Comparison of ENCODE assay signal across 16 mouse cellular contexts in the genomic region with DNA sequence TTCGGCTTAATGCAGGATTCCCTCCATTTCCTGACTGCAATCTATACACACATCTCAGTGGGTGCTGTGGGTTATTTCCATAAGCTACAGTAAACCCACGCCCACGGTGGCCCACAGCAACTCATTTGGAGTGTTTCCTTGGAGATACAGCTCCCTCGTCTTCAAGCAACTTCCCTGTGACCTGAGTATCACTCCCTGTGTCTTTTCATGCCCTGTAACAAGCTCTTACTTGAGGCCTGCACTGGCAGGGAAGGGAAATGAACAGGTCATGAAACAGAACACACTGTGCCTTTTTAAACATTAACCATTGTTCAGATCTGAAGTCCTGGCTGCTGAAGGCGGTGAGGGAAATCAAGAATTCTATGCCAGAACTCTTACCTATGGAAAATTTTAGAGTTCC. TPM values are rescaled to one million over a fixed set of nuclear protein-coding genes. Genes with fewer than 3 reads are reported as not detected.
DNase-seq lines count a peak whose midpoint lies in the region; ATAC-seq and TF ChIP-seq lines count a peak whose summit lies in the region.
"Had no signal": no experiment of that assay in that cellular context is flagged by ENCODE, and none has a peak within 500 bp of the region (broad histone marks: within the 10 kb centered on the region; RNA-seq: fewer than 3 reads in every experiment).

No protein-coding gene starts in this region.

- TF ChIP-seq POLR2A in cerebellum, adult 2 months (IDR thresholded peaks at IDR 0.05; ENCODE audit: borderline replicate concordance, insufficient read depth, low read length): no peak

- 0 out of 2 replicates have a peak overlapping the region, but pooled peaks have one; percentile 7 for H3K9ac ChIP-seq in stomach, embryonic 16.5 days (ENCODE audit: low read length)
- H3K9ac ChIP-seq: liver, embryonic 14.5 days had no signal

- no peaks in the 10 kb centered on the region for H3K36me3 ChIP-seq in stomach, embryonic 16.5 days (ENCODE audit: control insufficient read depth, insufficient read depth, low read length)
- H3K36me3 ChIP-seq in midbrain, embryonic 10.5 days: no peaks in the 10 kb centered on the region

- no peaks in the 10 kb centered on the region for H3K4me1 ChIP-seq in stomach, embryonic 16.5 days (ENCODE audit: control insufficient read depth, insufficient read depth, low read length)
- H3K4me1 ChIP-seq in cerebellum, adult 2 months (ENCODE audit: control insufficient read depth, insufficient read depth, low read length): no peaks in the 10 kb centered on the region
- H3K4me1 ChIP-seq in midbrain, embryonic 10.5 days: peaks cover 6% of the 10 kb centered on the region

- intact Hi-C loops in left cerebral cortex, postnatal 14 days (cut with DNase I): no loop called here
- intact Hi-C loops in left cerebral cortex, adult 2 months (cut with DNase I): no loop called here

- ATAC-seq in stomach, embryonic 16.5 days (ENCODE audit: insufficient read depth, low FRiP score): no peak
- ATAC-seq: forebrain, embryonic 16.5 days had no signal

- H3K4me2 ChIP-seq in stomach, embryonic 16.5 days (ENCODE audit: low read depth, low read length): no peak overlapping the region

- H3K27ac ChIP-seq in left cerebral cortex, adult 2 months: no peak overlapping the region
- H3K27ac ChIP-seq in stomach, embryonic 16.5 days (ENCODE audit: low read length): peak overlapping the region; percentile 66; the same call in 1 of the 2 replicates
- no peak overlapping the region for H3K27ac ChIP-seq in cerebellum, adult 2 months (ENCODE audit: insufficient read depth, low read length)
- H3K27ac ChIP-seq in midbrain, embryonic 10.5 days (replicated peaks): no peak overlapping the region
- H3K27ac ChIP-seq: liver, embryonic 14.5 days had no signal

- no peaks in the 10 kb centered on the region for H3K9me3 ChIP-seq in stomach, embryonic 16.5 days (replicated peaks; ENCODE audit: control insufficient read depth, low read length)
- H3K9me3 ChIP-seq in midbrain, embryonic 10.5 days (replicated peaks): no peaks in the 10 kb centered on the region
- H3K9me3 ChIP-seq: megakaryocyte, embryonic 14.5 days had no signal

- DNase-seq in left cerebral cortex, postnatal 14 days (ENCODE audit: low spot score in 2 of 2): peak; percentile 56 to 72
- DNase-seq in left cerebral cortex, adult 2 months (ENCODE audit: extremely low spot score in 1 of 2, low spot score in 2 of 2): no peak
- peak; percentile 12 for DNase-seq in urinary bladder, postnatal 14 days (ENCODE audit: low spot score)
- DNase-seq in urinary bladder, adult 18-20 months (ENCODE audit: low spot score in 2 of 2): no peak
- DNase-seq in kidney, postnatal 10 days: peak; percentile 32
- DNase-seq in cerebellum, adult 2 months: no peak
- no peak for DNase-seq in midbrain, embryonic 10.5 days (ENCODE audit: low spot score)
- DNase-seq: B cell, adult 2 months; cerebellum, adult 18-20 months; gastrocnemius, postnatal 36 days had no signal

- no peak overlapping the region for H3K4me3 ChIP-seq in left cerebral cortex, adult 2 months
- H3K4me3 ChIP-seq in stomach, embryonic 16.5 days (replicated peaks; ENCODE audit: low read length): no peak overlapping the region
- no peak overlapping the region for H3K4me3 ChIP-seq in cerebellum, adult 2 months (replicated peaks; ENCODE audit: insufficient read depth, low read depth, low read length)
- no peak overlapping the region for H3K4me3 ChIP-seq in midbrain, embryonic 10.5 days
- H3K4me3 ChIP-seq: erythroblast, embryonic 14.5 days; megakaryocyte, embryonic 14.5 days; myocyte had no signal

- TF ChIP-seq CTCF in left cerebral cortex, adult 2 months (IDR thresholded peaks at IDR 0.05): no peak
- TF ChIP-seq CTCF in cerebellum, adult 2 months (IDR thresholded peaks at IDR 0.05; ENCODE audit: borderline replicate concordance, insufficient read depth, low read depth, low read length): no peak

- 60% methylated on average over 5 of the region's 5 CpGs for WGBS in stomach, embryonic 16.5 days
- 88% methylated on average over 5 of the region's 5 CpGs for WGBS in cerebellum, adult 2 months
- 84% methylated on average over 5 of the region's 5 CpGs for WGBS in midbrain, embryonic 10.5 days

- no peaks in the 10 kb centered on the region for H3K27me3 ChIP-seq in stomach, embryonic 16.5 days (ENCODE audit: control insufficient read depth, insufficient read depth, low read length)
- H3K27me3 ChIP-seq in cerebellum, adult 2 months (ENCODE audit: control insufficient read depth, insufficient read depth, low read length): no peaks in the 10 kb centered on the region
- H3K27me3 ChIP-seq in midbrain, embryonic 10.5 days (ENCODE audit: low read depth, poor library complexity, severe bottlenecking): no peaks in the 10 kb centered on the region; the same call in 1 of the 2 replicates

RNA-seq across cellular contexts. Expression of a gene that starts 40.3 kb away (rescaled TPM):
- total RNA-seq in left cerebral cortex, postnatal 14 days (2021): 100 to 1,000 TPM in 1 of 2 experiments, 10 to 100 TPM in 1; 88.7 to 113 TPM
- total RNA-seq in left cerebral cortex, adult 2 months (2021): 100 to 1,000 TPM; 101 to 116 TPM
- polyA plus RNA-seq in stomach, embryonic 16.5 days (2015; fragmentation: Nextera tagmentation; extraction: Ambion mirVana): 39.7 and 40.8 TPM in 2 replicates
- 20.2 and 20.5 TPM in 2 replicates for polyA plus RNA-seq in cerebellum, adult 2 months (2012; rRNA removed)
- polyA plus RNA-seq in midbrain, embryonic 10.5 days (2016; fragmentation: Nextera tagmentation; extraction: Ambion mirVana): 52.1 and 66.0 TPM in 2 replicates

Comparison
In these comparisons a context has a peak if more than half of its experiments do, and no peak if none do; other contexts are left out.
1. DNase-seq: peak in left cerebral cortex, postnatal 14 days (2 of 2), urinary bladder, postnatal 14 days (single experiment) and kidney, postnatal 10 days (single experiment); none in left cerebral cortex, adult 2 months (0 of 2), urinary bladder, adult 18-20 months (0 of 2), cerebellum, adult 2 months (0 of 2) and midbrain, embryonic 10.5 days (single experiment).